Mouse (Mus musculus): ENCODE data around the gene Arhgap24.

- no peak for TF ChIP-seq USF1 (IDR thresholded peaks at IDR 0.05; ENCODE audit: low read depth)
- no peak for TF ChIP-seq POLR2A (IDR thresholded peaks at IDR 0.05; ENCODE audit: insufficient read length, low read depth)
- no peak for TF ChIP-seq POLR2AphosphoS2 (IDR thresholded peaks at IDR 0.05; ENCODE audit: insufficient read length, low read depth)
- TF ChIP-seq CEBPB (IDR thresholded peaks at IDR 0.05; ENCODE audit: insufficient read depth, poor library complexity, severe bottlenecking) = 0 out of 2 replicates have a peak, but pooled peaks have one; percentile 13
- TF ChIP-seq E2F4 (IDR thresholded peaks at IDR 0.05; ENCODE audit: insufficient read depth) = no peak
- no peak for TF ChIP-seq MYOD1 (IDR thresholded peaks at IDR 0.05; ENCODE audit: control insufficient read depth in 1 of 3, insufficient read length in 2 of 3, low read depth in 2 of 3)
- TF ChIP-seq MYOG (IDR thresholded peaks at IDR 0.05; ENCODE audit: control insufficient read depth in 1 of 3, insufficient read depth in 1 of 3, insufficient read length in 2 of 3, low read depth in 2 of 3) = no peak
- no peak for TF ChIP-seq TCF12 (IDR thresholded peaks at IDR 0.05; ENCODE audit: insufficient read depth, poor library complexity, severe bottlenecking)
- TF ChIP-seq MAX (IDR thresholded peaks at IDR 0.05; ENCODE audit: low read depth) = no peak
Observed at GRCm38 (mm10) chr5:102571445-102571844, 90.3 kb downstream of the Arhgap24 start.

Measured in myocyte (in vitro differentiated cells).